Mouse (Mus musculus) C2C12 (cell line): ENCODE data around the gene Acbd3. TPM values are rescaled to one million over a fixed set of nuclear protein-coding genes. Genes with fewer than 3 reads are reported as not detected.

Experiments
- H3K27me3 ChIP-seq: one replicate; pipeline ENCODE4 v1.6.1; 2011; ENCODE audit not compliant: control insufficient read depth, insufficient read depth, insufficient read length
- H3K36me3 ChIP-seq: one replicate; pipeline ENCODE4 v1.6.1; 2011; ENCODE audit not compliant: control insufficient read depth, insufficient read depth
- H3K4me3 ChIP-seq: one replicate; pipeline ENCODE4 v1.5.1; 2011; ENCODE audit warnings: mild to moderate bottlenecking, control low read depth; ENCODE audit not compliant: poor library complexity, insufficient read depth, severe bottlenecking
- H3K79me2 ChIP-seq: one replicate; pipeline ENCODE4 v1.6.1; 2011; ENCODE audit not compliant: control insufficient read depth, insufficient read depth
- H3K79me3 ChIP-seq: one replicate; pipeline ENCODE4 v1.6.1; 2011; ENCODE audit warnings: low read depth, control low read depth
- H3ac ChIP-seq: one replicate; pipeline ENCODE3; 2011; ENCODE audit warnings: low read depth; ENCODE audit not compliant: control insufficient read depth, insufficient read length
- CEBPB ChIP-seq: IDR thresholded peaks from one replicate; pipeline ENCODE4 v1.6.1; 2011; ENCODE audit warnings: low read depth, mild to moderate bottlenecking, control low read depth, moderate library complexity
- CTCF ChIP-seq: IDR thresholded peaks from one replicate; pipeline ENCODE4 v1.5.1; 2011; ENCODE audit not compliant: control insufficient read depth, insufficient read depth, insufficient read length
- FOSL1 ChIP-seq: IDR thresholded peaks from one replicate; pipeline ENCODE4 v1.8.0; 2011; ENCODE audit warnings: mild to moderate bottlenecking, low read length; ENCODE audit not compliant: poor library complexity, insufficient read depth, severe bottlenecking
- MAX ChIP-seq: IDR thresholded peaks from one replicate; pipeline ENCODE4 v1.6.1; 2011; ENCODE audit warnings: mild to moderate bottlenecking, control low read depth
- MYOD1 ChIP-seq: IDR thresholded peaks from one replicate; pipeline ENCODE4 v1.6.1; 2011; ENCODE audit warnings: low read depth; ENCODE audit not compliant: control insufficient read depth, insufficient read length
- MYOG ChIP-seq: IDR thresholded peaks from one replicate; pipeline ENCODE4 v1.6.1; 2011; ENCODE audit not compliant: control insufficient read depth, insufficient read length; ENCODE audit errors: extremely low read depth
- USF1 ChIP-seq: IDR thresholded peaks from one replicate; pipeline ENCODE4 v1.6.1; 2011; ENCODE audit warnings: low read depth, mild to moderate bottlenecking, control low read depth, moderate library complexity
- polyA plus RNA-seq: library from polyadenylated mRNA; unstranded; fragments of >200 nt; fragmentation: generic; extraction: Trizol; gene quantifications from one replicate; pipeline ENCODE4 v1.2.1, GENCODE M21; 2012; ENCODE audit warnings: missing spikeins

Acbd3 gene
- polyA plus RNA-seq, 1 experiment: 13.2 TPM

DNA sequence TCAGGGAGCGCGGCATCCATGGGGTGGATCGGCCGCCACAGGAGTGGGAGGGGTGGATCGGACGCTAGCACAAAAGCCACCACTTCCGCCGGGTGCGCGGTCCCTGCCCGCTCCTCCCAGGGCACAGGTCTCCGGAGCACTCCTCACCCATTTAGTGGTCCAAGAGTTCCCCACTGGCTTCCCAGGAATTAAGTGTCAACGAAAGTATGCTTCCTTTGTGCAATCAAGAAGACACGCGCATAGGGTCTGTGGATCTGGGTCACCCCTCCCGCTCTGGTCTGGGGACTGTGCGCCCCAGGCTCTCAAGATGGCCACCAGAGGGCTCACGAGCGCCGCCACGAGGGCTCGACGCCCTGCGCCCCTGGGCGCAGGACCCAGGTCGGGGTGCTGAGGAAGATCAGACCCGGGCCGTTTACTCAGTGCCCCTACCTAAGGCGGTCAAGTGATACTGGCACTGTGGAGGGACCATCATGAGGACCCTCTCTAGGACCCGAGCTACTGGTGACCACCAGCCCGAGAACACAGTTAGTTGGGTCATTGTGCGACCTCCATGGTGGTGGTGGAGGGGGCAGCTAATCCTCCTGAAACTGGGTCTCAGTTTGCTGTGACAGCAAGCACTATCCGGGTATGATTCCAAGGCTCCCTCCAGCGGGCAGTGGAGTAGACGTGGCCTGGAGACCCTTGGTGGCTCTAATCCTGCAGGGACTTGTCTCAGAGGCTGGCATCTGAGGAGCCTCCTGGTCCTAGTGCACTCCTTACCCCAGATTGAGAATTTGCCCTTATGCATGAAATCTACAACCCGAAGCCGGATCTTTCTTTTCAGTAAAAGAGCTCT is 42.7 kb downstream of the Acbd3 start:
- H3K4me3 ChIP-seq: peak overlapping the region; percentile 7
- peak overlapping the region; percentile 42 for H3ac ChIP-seq

DNA sequence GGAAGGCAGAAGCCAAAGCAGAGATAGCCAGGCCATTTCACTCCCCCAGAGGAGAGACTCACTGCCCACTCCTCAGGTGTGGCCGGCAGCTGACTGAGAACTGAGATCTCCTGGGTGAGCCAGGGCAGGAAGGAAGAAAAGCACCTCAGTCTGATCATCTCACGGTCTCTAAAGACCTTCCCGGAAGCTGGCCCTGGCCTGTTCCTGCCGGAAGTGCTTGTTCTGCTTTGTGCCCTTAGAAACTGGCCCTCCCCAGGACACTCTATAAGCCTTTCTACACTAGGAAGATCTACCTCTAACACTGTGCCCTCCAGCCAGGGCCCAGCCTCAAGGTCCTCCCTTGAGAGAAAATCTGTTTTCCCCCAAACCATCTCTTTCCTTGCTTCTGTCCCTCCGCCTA is 45.5 kb downstream of the Acbd3 start:
- Histone ChIP-seq H3K79me2 (no peaks in the 10 kb centered on the region), H3K36me3 (no peaks in the 10 kb centered on the region), H3K4me3 (no peak overlapping the region), H3K79me3 (no peaks in the 10 kb centered on the region), H3K27me3 (no peaks in the 10 kb centered on the region), H3ac (no peak overlapping the region)
- TF ChIP-seq MYOD1: no peak
- no peak for TF ChIP-seq CEBPB
- TF ChIP-seq MYOG: no peak
- TF ChIP-seq CTCF: no peak
- TF ChIP-seq USF1: no peak
- no peak for TF ChIP-seq FOSL1
- TF ChIP-seq MAX: no peak

More for the DNA sequence above, 42.7 kb downstream of the Acbd3 start:
- H3K27me3 ChIP-seq: no peaks in the 10 kb centered on the region
- H3K79me3 ChIP-seq: no peaks in the 10 kb centered on the region
- H3K79me2 ChIP-seq: no peaks in the 10 kb centered on the region
- TF ChIP-seq CEBPB (no peak), CTCF (peak; percentile 88)
- H3K36me3 ChIP-seq: no peaks in the 10 kb centered on the region

DNA sequence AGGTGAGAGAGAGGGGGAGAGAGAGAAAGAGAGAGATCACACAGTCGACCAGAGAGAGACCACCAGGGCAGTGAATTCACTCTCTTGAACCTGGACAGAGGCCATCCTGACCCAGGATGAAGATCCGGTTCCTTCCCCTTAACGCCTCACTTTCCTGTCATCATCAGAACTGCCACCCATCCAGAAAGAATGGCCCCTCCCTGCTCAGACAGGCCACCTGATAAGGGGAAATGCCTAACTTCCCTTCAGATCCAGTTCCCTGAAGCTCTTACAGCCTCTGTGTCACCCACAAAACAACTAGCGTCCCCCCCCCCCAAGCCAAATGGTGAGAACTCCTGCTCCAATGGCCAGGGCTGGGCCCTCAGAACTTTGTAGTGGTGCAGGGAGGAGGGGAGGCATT is 45.9 kb downstream of the Acbd3 start:
- TF ChIP-seq MAX (no peak), CEBPB (no peak), MYOD1 (no peak), CTCF (no peak), FOSL1 (no peak), USF1 (no peak), MYOG (no peak)
- no peak overlapping the region for H3ac ChIP-seq
- H3K36me3 ChIP-seq: no peaks in the 10 kb centered on the region
- H3K79me3 ChIP-seq: no peaks in the 10 kb centered on the region
- H3K79me2 ChIP-seq: no peaks in the 10 kb centered on the region
- no peaks in the 10 kb centered on the region for H3K27me3 ChIP-seq
- no peak overlapping the region for H3K4me3 ChIP-seq

DNA sequence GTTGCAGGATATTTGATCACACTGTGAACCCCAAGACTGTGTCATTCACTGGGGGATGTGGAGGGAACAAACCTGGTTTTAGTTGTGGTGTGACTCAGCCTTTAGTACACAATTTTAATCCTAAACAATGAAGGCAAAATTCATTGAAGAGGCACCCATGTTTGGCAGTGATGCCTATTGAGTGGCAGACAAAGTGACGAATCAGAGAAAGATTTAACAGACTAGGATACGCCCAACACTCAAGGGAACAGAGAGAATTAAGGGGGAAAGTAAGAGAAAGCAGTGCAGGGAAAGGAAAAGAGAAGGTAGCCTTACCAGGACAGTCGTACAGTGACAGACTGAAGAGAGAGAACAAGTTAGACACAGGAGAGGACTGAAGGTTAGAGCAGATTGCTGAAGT is 46.4 kb downstream of the Acbd3 start:
- Histone ChIP-seq H3K27me3 (no peaks in the 10 kb centered on the region), H3K36me3 (no peaks in the 10 kb centered on the region), H3ac (no peak overlapping the region), H3K79me2 (no peaks in the 10 kb centered on the region), H3K79me3 (no peaks in the 10 kb centered on the region), H3K4me3 (no peak overlapping the region)
- TF ChIP-seq MYOG: no peak
- no peak for TF ChIP-seq FOSL1
- no peak for TF ChIP-seq CEBPB
- TF ChIP-seq CTCF: no peak
- TF ChIP-seq USF1: no peak
- TF ChIP-seq MYOD1: no peak
- TF ChIP-seq MAX: no peak

DNA sequence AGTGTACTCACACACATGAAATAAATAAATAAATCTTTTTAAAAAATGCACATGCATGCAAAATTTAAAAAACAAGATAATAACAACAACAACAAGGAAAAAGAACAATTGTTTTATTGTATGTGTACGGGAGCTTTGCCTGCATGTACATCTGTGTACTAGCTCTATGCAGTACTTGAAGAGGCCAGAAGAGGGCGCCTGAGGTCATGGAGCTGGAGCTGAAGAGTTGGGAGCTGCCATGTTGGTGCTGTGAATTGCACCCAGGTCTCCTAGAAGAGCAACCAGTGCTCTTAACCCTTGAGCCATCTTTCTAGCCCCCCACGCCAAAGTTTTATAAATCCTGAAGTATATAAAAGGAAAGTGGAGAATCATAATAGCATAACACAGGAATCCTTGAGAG is 48.8 kb downstream of the Acbd3 start:
- Histone ChIP-seq H3K79me3 (no peaks in the 10 kb centered on the region), H3K79me2 (no peaks in the 10 kb centered on the region), H3K27me3 (no peaks in the 10 kb centered on the region), H3K36me3 (no peaks in the 10 kb centered on the region), H3ac (no peak overlapping the region), H3K4me3 (no peak overlapping the region)
- TF ChIP-seq USF1 (no peak), FOSL1 (no peak), MYOD1 (no peak)

DNA sequence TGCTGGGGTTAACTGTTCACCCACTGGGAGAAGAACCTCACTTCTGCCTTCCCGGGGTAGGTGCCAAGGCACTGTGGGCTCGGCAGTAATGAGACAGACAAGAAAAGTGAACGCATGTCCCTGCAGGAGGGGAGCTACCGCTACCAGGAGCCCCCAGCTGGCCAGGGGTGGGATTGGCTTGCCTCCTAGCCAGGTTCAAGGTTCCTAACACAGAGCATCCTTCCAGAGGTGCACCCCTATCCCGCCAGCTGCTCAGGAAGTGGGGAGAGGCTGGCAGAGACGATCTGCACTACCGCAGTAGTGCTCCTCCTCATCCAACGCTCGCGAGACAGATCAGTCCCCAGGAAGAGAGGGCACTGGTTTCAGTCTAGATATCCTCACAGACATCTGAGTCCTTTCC is 49.5 kb downstream of the Acbd3 start:
- Histone ChIP-seq H3ac (no peak overlapping the region), H3K79me2 (no peaks in the 10 kb centered on the region), H3K36me3 (no peaks in the 10 kb centered on the region), H3K4me3 (no peak overlapping the region), H3K79me3 (no peaks in the 10 kb centered on the region), H3K27me3 (no peaks in the 10 kb centered on the region)
- TF ChIP-seq CEBPB (no peak), MAX (no peak), MYOD1 (no peak), FOSL1 (no peak), MYOG (no peak), CTCF (no peak), USF1 (no peak)
